Mouse (Mus musculus) kidney, postnatal 14 days (tissue): ENCODE measurements around the gene Il1f8.

Experiments used
- DNase-seq: peaks from one replicate; pipeline ENCODE4 v3.0.0; 2022; ENCODE audit warnings: mixed read lengths

Gene Il1f8

DNA sequence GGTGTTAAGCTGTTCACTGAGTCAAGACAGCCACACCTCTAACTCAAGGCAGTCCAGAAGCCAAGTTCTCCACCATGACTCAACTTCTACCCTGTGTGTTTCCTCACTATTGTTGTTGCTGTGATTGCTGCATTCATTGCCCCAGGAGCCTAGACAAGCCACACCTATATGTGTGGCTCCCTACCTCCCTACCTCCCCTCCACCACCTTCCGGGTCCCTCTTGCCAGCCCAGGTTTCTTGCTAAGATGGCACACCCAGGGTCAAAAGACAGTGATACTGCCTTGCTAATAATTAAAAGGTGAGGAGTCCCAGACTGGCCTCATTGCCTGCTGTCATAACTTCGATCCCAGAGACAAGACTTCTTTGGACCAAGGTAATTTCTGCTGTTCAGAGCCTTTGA lies at the start of gene Il1f8:
TSS of gene Il1f8 (plus strand) at position 301 of the 400 bp plus-strand sequence.
- DNase-seq: no peak

DNA sequence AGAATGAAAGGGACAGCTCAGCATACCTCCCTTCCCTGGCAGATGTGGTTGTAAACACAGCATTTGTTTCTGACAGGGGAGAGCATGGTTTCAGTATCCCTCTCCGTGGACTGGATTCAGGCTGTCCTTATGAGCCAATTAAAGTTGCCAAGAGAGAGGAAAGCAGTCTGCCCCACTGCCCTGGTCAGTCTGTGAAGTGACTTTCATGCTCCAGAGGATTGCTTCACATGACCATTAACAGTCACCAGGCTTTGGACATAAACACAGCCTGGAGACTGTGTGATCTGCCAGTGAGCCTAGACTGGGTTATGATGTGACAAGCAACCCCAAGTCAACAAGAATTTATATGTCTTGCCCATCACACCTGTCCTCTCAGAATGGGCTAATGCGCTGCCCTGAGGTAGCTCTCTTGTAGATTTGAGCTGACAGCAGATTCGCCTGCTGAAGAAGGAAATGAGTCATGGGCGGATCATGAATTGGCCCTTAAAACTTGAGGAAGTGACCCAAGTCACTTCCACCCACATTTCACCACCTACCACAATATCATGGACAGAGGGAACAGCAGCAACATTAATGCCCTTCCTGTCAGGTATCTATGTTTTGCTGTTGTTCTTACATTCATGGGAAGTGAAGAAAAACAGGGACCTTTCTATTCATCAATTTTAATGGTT lies 49.2 kb upstream of the Il1f8 start:
- DNase-seq: peak; percentile 21

DNA sequence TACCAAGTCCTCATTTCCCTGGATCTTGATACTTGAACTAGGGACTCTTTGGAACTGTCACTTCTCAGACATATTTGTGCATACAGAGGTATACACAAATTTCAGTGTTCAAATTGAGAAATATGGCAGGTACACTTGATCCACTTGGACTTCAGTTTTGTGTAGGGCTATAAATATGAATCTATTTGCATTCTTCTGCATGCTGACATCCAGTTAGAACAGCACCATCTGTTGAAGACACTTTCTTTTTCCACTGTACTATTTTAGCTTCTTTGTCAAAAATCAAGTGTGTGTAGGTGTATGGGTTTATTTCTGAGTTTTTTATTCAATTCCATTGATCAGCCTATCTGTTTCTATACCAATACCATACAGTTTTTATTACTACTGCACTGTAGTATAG lies 43.9 kb upstream of the Il1f8 start:
- DNase-seq: no peak

DNA sequence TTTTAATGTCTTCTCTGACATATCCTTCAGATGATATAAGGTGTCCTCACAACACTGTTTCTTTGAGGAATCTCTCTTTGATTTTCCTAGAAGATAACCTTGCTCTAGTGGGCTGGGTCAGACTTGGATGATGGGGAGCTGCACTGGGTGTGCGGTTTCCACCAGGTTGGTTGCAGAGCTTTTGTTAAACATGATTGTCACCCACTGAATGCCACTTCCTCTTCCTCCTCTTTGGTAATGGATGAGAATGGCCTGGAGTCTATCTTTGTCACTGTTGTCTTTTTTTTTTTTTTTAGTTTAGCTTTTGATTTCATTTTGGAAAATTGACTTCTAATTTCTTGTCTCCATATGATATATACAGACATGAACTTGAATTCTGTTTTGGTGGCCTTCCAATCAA lies 18.6 kb upstream of the Il1f8 start:
- DNase-seq: no peak

DNA sequence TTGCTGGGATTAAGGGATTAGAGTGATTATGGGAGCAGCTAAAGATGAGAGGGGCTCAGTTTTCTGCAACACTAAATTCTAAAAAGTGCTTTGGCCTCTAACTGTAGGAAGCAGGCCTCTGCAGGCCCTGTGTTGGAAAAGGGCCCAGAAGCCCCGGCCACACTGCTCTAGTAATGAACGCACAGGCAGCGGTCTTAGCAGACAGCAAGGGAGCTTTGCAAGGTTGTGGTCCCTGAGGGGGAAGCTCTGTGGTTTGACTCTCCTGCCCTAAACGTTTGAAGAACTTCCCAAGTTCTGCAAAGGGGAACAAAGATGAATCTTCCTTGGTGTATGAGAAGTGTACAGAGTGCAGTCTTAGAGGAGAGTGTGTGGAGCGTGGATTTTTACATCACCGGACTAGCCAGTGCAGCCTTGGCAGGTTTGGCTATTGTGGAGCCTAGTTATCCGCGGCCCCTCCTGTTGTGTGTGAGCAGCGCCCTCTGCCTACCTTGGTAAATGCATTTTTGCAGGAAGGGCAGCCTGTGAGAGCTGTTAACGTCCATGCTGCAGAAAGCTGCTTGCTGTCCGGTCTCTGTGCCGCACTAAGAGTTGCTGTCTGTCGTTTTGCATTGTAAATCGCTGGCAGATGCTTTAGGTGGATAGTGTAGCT lies 28.8 kb downstream of the Il1f8 start:
- peak; percentile 66 for DNase-seq

DNA sequence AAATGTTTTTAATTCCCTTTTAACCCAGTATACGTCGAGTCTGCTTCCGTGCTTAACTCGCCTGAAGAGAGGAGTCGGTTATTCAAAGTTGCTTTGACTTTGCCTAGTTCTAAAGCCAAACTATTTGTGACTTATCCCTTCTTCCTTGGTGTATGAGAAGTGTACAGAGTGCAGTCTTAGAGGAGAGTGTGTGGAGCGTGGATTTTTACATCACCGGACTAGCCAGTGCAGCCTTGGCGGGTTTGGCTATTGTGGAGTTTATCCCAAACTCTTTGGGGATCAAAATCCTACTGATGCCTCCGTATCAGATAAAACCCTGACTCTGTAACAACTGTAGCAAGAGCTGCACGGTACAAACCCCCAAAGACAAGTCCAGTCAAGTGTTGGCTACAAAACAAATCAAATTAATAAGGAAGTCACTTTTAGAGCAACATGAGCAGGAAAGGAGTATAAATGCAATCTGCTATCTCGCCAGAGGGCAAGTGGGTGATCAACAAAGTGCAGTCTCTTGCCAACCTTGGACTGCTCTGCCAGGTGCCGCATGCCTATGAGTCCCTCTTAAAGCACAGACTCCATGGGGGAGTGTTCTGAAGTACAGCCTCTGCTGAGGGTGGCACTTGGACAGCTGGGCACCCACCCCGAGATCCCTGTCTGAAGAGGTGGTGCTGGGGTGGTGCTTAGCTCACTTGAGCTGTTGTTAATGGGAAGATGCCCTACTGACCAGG lies 29.6 kb downstream of the Il1f8 start:
- DNase-seq: peak; percentile 26

DNA sequence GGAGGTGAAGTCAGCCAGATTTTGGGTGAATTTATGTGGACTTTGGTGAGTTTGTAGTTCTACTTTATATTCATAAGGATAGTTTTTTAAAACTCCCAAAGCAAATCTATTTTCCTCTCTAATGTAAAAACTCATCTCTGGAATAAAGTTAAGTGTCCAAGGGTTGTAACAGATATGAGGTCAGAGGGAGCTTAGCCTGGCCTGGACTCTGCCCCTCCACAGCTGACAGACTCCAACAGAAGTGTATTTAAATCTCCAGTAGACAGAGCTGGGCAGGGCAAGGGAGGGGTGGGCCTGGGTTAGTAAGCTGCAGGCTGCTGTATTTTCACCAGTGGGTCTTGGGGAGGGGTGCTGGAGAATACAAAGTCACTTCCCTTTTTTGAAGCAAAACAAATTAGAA lies 31.1 kb downstream of the Il1f8 start:
- DNase-seq: peak; percentile 3

DNA sequence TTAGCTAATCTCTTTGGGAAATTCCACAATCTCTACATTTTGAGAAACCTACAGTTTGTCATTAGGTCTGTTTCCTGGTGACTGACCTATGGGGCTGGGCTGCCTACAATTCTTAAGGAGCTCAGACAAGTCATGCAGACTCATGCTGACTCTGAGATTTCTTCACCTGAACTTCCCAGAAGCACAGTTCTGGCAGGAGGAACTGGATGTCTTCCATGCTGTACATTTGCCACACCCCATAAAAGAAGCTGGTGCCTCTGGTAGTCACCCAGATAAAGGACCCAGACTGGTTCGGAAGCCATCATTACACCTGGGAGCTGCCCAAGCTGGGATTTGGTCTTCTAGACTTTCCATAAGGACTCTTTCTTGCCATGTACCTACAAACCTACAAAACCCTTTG lies 33.2 kb downstream of the Il1f8 start, which contains the start of gene Il1f9:
TSS of gene Il1f9 (plus strand) at position 301 of the 400 bp plus-strand sequence.
- DNase-seq: no peak

DNA sequence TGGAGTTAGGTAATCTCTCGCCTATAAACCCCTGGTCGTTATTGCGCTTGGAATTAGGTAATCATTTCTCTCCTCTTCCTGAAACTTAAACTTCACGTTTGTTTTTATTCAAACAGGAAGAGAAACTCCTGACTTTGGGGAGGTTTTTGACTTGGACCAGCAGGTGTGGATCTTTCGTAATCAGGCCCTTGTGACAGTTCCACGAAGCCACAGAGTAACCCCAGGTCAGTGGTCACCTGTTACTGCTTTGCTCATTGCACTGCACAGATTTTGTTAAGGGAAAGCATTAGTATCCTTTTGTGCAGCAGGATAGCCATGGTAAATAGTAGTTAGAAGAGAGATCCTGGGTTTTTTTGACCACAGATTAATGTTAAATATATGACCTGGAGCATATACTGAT lies 34.6 kb downstream of the Il1f8 start:
- no peak for DNase-seq

DNA sequence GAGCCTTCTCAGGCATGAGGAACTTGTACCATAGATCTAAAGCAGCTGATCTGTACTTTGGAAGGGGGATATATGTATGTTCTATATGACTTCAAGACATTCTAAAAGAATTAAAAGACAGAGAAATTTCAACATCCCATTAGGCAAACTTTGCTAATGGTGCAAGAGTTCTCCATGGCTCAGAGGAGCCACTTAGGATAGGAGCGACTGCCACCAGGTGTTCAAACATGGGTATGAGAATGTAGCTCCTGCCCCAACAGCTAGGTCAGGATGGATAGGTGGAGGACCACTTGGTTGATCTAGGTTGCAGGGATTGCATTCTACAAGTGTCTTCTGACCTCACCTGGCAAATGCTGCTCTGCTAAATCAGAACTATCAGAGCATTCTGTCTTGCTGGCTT lies 35.2 kb downstream of the Il1f8 start:
- DNase-seq: no peak
